Mouse (Mus musculus) lung, adult 10 weeks (tissue): ENCODE data around the gene Foxr2. TPM values are rescaled to one million over a fixed set of nuclear protein-coding genes. Genes with fewer than 3 reads are reported as not detected.

Source experiments
- polyA plus RNA-seq: library from polyadenylated mRNA; stranded (reverse); fragments of 350-450 nt; fragmentation: Illumina TruSeq; extraction: RNeasy Lipid Tissue Mini Kit (QIAGEN cat#74804); gene quantifications from one replicate; pipeline ENCODE4 v1.2.3, GENCODE M21; 2014; ENCODE audit warnings: low read depth, low replicate concordance; ENCODE audit not compliant: insufficient read depth

Gene Foxr2
- polyA plus RNA-seq: not detected

GRCm38 (mm10) chrX:153118486-153118885, at the start of gene Foxr2:
Foxr2 (plus strand) TSS chrX:153118786.

GRCm38 (mm10) chrX:153139734-153140515, 21.3 kb downstream of the Foxr2 start, which contains the start of gene Rragb:
Rragb (plus strand) TSS chrX:153139981.

Other genes starting within 250 kb of the Foxr2 start
- not detected for gene Usp51, start 112.3 kb upstream of the Foxr2 start, polyA plus RNA-seq
- gene Mageh1, start 81.2 kb upstream of the Foxr2 start, polyA plus RNA-seq: 25.4 TPM
- 2.4 TPM for gene Rragb, start 21.2 kb downstream of the Foxr2 start, polyA plus RNA-seq
- 0.65 TPM for gene Klf8, start 118.7 kb downstream of the Foxr2 start, polyA plus RNA-seq